Mouse (Mus musculus): ENCODE measurements around the gene Ptpn14.

Ptpn14 gene

DNA sequence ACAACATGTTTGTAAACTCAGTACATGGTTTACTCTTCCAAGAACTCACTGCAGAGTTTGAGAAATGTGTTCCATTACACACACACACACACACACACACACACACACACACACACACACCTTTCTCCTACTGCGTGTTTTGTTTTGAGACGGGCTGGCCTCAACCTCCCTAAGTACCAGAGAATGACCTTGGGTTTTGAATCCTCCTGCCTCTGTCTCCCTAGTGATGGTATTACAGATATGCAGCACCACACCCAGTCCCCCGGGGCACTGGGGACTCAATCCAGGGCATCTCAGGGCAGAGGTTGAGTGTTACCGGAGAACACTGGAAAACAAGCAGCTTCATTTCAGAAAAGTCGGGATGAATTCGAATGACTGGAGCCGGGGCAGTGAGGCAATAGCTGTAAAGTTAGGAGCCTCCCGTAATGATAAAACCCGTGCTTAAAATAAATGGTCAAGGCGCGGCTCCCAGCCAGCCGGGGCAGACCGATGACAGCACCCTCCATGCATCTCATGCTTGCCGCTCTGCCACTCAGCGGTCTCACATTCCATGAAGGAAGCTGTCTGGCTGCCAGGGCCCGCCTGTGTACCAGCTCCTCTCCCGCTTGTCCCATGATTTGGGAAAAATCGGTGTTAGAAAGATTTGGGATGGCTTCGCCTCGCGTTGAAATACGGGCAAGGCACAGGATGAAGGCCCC lies 196.0 kb downstream of the Ptpn14 start:
- no peak for ATAC-seq (ENCODE audit: insufficient number of reproducible peaks, low FRiP score, low TSS enrichment)

- no peak for ATAC-seq (ENCODE audit: insufficient number of reproducible peaks, low FRiP score, low TSS enrichment)
Observed at GRCm38 (mm10) chr1:189926279-189926678, 198.2 kb downstream of the Ptpn14 start.

All from cerebellum, adult (tissue).